Mouse (Mus musculus) liver, postnatal 0 days (tissue): ENCODE measurements around the gene Hmx2. TPM values are rescaled to one million over a fixed set of nuclear protein-coding genes. Genes with fewer than 3 reads are reported as not detected.

Experiments used
- ATAC-seq: fragments of 200-750 bp; cut with Nextera tagmentation; 2 replicates; pipeline ENCODE4 v1.8.0; 2017; ENCODE audit warnings: mild to moderate bottlenecking, moderate library complexity
- DNase-seq: peaks from one replicate; pipeline ENCODE4 v3.0.0-alpha.2; 2016
- H3K27ac ChIP-seq: fragments of 300-500 bp; sonication (generic); 2 replicates; pipeline ENCODE4 v1.5.1; 2014; ENCODE audit warnings: antibody characterized with exemption, moderate library complexity, mild to moderate bottlenecking, low read depth
- H3K27me3 ChIP-seq: fragments of 300-500 bp; sonication (generic); 2 replicates; pipeline ENCODE4 v1.6.1; 2014; ENCODE audit warnings: low read length, control low read depth, mixed read lengths; ENCODE audit not compliant: insufficient read depth
- H3K36me3 ChIP-seq: fragments of 300-500 bp; sonication (generic); replicated peaks from 2 replicates; pipeline ENCODE4 v1.6.1; 2014; ENCODE audit warnings: mild to moderate bottlenecking, control low read depth, low read length, moderate library complexity, mixed read lengths; ENCODE audit not compliant: insufficient read depth
- H3K4me1 ChIP-seq: fragments of 300-500 bp; sonication (generic); 2 replicates; pipeline ENCODE4 v1.6.1; 2014; ENCODE audit warnings: antibody characterized with exemption, mild to moderate bottlenecking, control low read depth; ENCODE audit not compliant: insufficient read depth
- H3K4me2 ChIP-seq: fragments of 300-500 bp; sonication (generic); 2 replicates; pipeline ENCODE4 v1.6.1; 2014; ENCODE audit warnings: low read depth, mild to moderate bottlenecking, low read length, moderate library complexity, mixed read lengths
- H3K4me3 ChIP-seq: fragments of 300-500 bp; sonication (generic); 2 replicates; pipeline ENCODE4 v1.5.1; 2014; ENCODE audit warnings: low read depth, low read length
- H3K9ac ChIP-seq: fragments of 300-500 bp; sonication (generic); replicated peaks from 2 replicates; pipeline ENCODE4 v1.6.1; 2014; ENCODE audit warnings: mild to moderate bottlenecking, moderate library complexity
- H3K9me3 ChIP-seq: fragments of 300-500 bp; sonication (generic); 2 replicates; pipeline ENCODE4 v1.6.1; 2016; ENCODE audit warnings: mild to moderate bottlenecking, control low read depth, low read length, mixed read lengths
- CTCF ChIP-seq: sonication (generic); IDR thresholded peaks from 2 replicates; pipeline ENCODE4 v1.5.1; 2016; ENCODE audit warnings: antibody characterized with exemption, low read depth
- EP300 ChIP-seq: IDR thresholded peaks from 2 replicates; pipeline ENCODE4 v1.6.1; 2016; ENCODE audit warnings: antibody characterized with exemption, low read depth, mild to moderate bottlenecking
- WGBS: fragments of 180-500 bp; shearing (Covaris S2); extraction: QIAGEN DNeasy Blood & Tissue Kit; methylation state at CpG from one replicate; pipeline ENCODE4 v1.1.7; 2014; ENCODE audit not compliant: insufficient replicate concordance; 5-methylcytosine and 5-hydroxymethylcytosine counted together
- polyA plus RNA-seq: library from polyadenylated mRNA; unstranded; fragments of >200 nt; fragmentation: Nextera tagmentation; extraction: Ambion mirVana; gene quantifications from 2 replicates; pipeline ENCODE4 v1.2.1, GENCODE M21; 2015

Hmx2 gene
- polyA plus RNA-seq, 1 experiment from 2014 or later: not detected

DNA sequence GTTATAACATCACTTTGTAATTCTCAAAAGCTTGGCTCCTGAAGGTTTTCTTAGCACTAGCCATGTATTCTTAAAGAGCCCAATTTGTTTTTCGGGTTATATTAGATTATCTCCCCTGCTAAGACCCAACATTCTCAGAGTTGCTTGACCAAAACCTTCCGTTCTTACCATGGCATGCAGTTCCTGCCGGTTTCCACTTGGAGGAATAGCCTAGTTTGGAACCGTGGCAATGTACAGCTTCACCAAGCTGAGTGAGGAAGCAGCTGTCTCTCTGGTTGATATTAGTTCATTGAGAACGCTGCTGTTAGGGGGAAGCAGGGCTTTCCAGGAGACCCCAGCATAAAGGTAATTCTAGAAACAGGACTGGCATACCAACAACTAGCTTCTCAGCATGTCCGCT is 26.7 kb downstream of the Hmx2 start:
- Histone ChIP-seq H3K27ac (no peak overlapping the region), H3K4me2 (no peak overlapping the region), H3K36me3 (peaks cover 34% of the 10 kb centered on the region), H3K27me3 (no peaks in the 10 kb centered on the region), H3K9me3 (no peaks in the 10 kb centered on the region), H3K4me3 (no peak overlapping the region), H3K4me1 (no peaks in the 10 kb centered on the region), H3K9ac (no peak overlapping the region)
- no peak for DNase-seq
- TF ChIP-seq EP300 (no peak), CTCF (no peak)
- WGBS: 81% methylated on average over 6 of the region's 6 CpGs
- ATAC-seq: no peak

- Histone ChIP-seq H3K36me3 (no peaks in the 10 kb centered on the region), H3K4me2 (no peak overlapping the region), H3K9me3 (no peaks in the 10 kb centered on the region), H3K27me3 (no peaks in the 10 kb centered on the region), H3K27ac (no peak overlapping the region), H3K4me3 (no peak overlapping the region), H3K9ac (no peak overlapping the region), H3K4me1 (no peaks in the 10 kb centered on the region)
- DNase-seq: no peak
- ATAC-seq: no peak
- TF ChIP-seq CTCF (no peak), EP300 (no peak)
- WGBS: 70% methylated on average over 9 of the region's 9 CpGs
These were observed 33.6 kb downstream of the Hmx2 start for GRCm38 (mm10) chr7:131582178-131582577.

DNA sequence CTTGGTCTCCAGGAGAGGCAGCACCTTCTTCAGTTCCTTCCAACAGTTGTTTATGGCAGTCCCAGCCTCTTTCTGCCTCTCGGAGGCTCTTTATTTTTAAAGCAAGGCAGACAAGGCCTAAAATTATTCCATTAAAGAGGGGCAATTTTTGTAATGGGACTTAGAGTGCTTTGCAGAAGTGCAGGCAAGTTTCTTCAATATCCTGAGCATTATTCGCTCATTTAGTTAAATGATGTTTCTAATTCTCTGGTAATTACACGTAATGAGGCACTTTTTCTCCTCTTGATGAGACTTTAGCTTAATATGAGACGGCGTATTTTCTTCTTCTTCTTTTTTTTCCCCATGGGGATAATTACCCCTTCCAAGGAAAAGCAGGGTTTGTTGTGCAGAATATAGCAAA is 37.0 kb downstream of the Hmx2 start:
- no peaks in the 10 kb centered on the region for H3K9me3 ChIP-seq
- no peak overlapping the region for H3K27ac ChIP-seq
- no peak overlapping the region for H3K4me2 ChIP-seq
- H3K27me3 ChIP-seq: no peaks in the 10 kb centered on the region
- TF ChIP-seq EP300: no peak
- no peak for TF ChIP-seq CTCF
- H3K9ac ChIP-seq: no peak overlapping the region
- H3K36me3 ChIP-seq: no peaks in the 10 kb centered on the region
- WGBS: 83% methylated on average over 5 of the region's 5 CpGs
- no peak for ATAC-seq
- no peak overlapping the region for H3K4me3 ChIP-seq
- no peak for DNase-seq
- H3K4me1 ChIP-seq: no peaks in the 10 kb centered on the region

- ATAC-seq: no peak
- H3K36me3 ChIP-seq: no peaks in the 10 kb centered on the region
- WGBS: 23% methylated on average over 12 of the region's 12 CpGs
These were observed 49.4 kb downstream of the Hmx2 start for GRCm38 (mm10) chr7:131597779-131598482.

GRCm38 (mm10) chr7:131598483-131598824 is 49.9 kb downstream of the Hmx2 start:
- Histone ChIP-seq H3K36me3 (no peaks in the 10 kb centered on the region), H3K27ac (no peak overlapping the region), H3K9ac (no peak overlapping the region), H3K4me3 (no peak overlapping the region), H3K9me3 (no peaks in the 10 kb centered on the region), H3K4me2 (no peak overlapping the region), H3K27me3 (peaks cover 12% of the 10 kb centered on the region; the same call in 1 of the 2 replicates), H3K4me1 (no peaks in the 10 kb centered on the region)
- peak; percentile 21 for DNase-seq
- TF ChIP-seq EP300 (no peak), CTCF (peak; percentile 29; the same call in 1 of the 2 replicates)
- 12% methylated on average over 5 of the region's 5 CpGs for WGBS
- no peak for ATAC-seq

More at GRCm38 (mm10) chr7:131597779-131598482, 49.4 kb downstream of the Hmx2 start:
- H3K4me1 ChIP-seq: no peaks in the 10 kb centered on the region
- no peaks in the 10 kb centered on the region for H3K9me3 ChIP-seq
- H3K9ac ChIP-seq: no peak overlapping the region
- peaks cover 12% of the 10 kb centered on the region; the same call in 1 of the 2 replicates for H3K27me3 ChIP-seq
- TF ChIP-seq CTCF (no peak), EP300 (no peak)
- no peak overlapping the region for H3K4me3 ChIP-seq
- no peak overlapping the region for H3K4me2 ChIP-seq
- no peak overlapping the region for H3K27ac ChIP-seq
- DNase-seq: no peak

GRCm38 (mm10) chr7:131602106-131602505 is 53.5 kb downstream of the Hmx2 start:
- Histone ChIP-seq H3K27me3 (peaks cover 9% of the 10 kb centered on the region; the same call in 1 of the 2 replicates), H3K36me3 (no peaks in the 10 kb centered on the region), H3K27ac (no peak overlapping the region), H3K4me2 (no peak overlapping the region), H3K4me1 (no peaks in the 10 kb centered on the region), H3K4me3 (no peak overlapping the region), H3K9me3 (no peaks in the 10 kb centered on the region), H3K9ac (no peak overlapping the region)
- TF ChIP-seq CTCF (no peak), EP300 (no peak)
- no peak for ATAC-seq
- DNase-seq: no peak
- WGBS: 80% methylated on average over 7 of the region's 7 CpGs

- ATAC-seq (no peak), DNase-seq (no peak)
- 19% methylated on average over 11 of the region's 11 CpGs for WGBS
- H3K9me3 ChIP-seq: no peaks in the 10 kb centered on the region
- H3K4me3 ChIP-seq: no peak overlapping the region
- TF ChIP-seq CTCF (no peak), EP300 (no peak)
- H3K4me1 ChIP-seq: no peaks in the 10 kb centered on the region
- H3K27me3 ChIP-seq: peaks cover 7% of the 10 kb centered on the region; the same call in 1 of the 2 replicates
- no peaks in the 10 kb centered on the region for H3K36me3 ChIP-seq
- H3K27ac ChIP-seq: no peak overlapping the region
- H3K9ac ChIP-seq: no peak overlapping the region
- H3K4me2 ChIP-seq: no peak overlapping the region
These were observed 54.6 kb downstream of the Hmx2 start for GRCm38 (mm10) chr7:131603186-131603585.
